ENCODE assay signal across 15 mouse cellular contexts in genomic region chr2:7287434-7287833, GRCm38 (mm10).
DNase-seq lines count a peak whose midpoint lies in the region; TF ChIP-seq lines count a peak whose summit lies in the region.
"Had no signal": no experiment of that assay in that cellular context is flagged by ENCODE, and none has a peak within 500 bp of the region (broad histone marks: within the 10 kb centered on the region; RNA-seq: fewer than 3 reads in every experiment).

No protein-coding gene starts in this region.

- TF ChIP-seq POLR2A in brain, embryonic 14.5 days (IDR thresholded peaks at IDR 0.05; ENCODE audit: borderline replicate concordance, extremely low read depth, insufficient read depth, insufficient read length, poor library complexity, severe bottlenecking): no peak

- no peak for TF ChIP-seq CTCF in left cerebral cortex, adult 2 months (IDR thresholded peaks at IDR 0.05)
- no peak for TF ChIP-seq CTCF in brain, embryonic 14.5 days (IDR thresholded peaks at IDR 0.05; ENCODE audit: borderline replicate concordance, extremely low read depth, insufficient read depth, insufficient read length)

- H3K4me3 ChIP-seq in left cerebral cortex, adult 2 months: no peak overlapping the region
- H3K4me3 ChIP-seq: forebrain, embryonic 12.5 days; gastrocnemius, adult 2 months; heart, embryonic 12.5 days; hindbrain, embryonic 10.5 days had no signal

- H3K27ac ChIP-seq in left cerebral cortex, adult 2 months: peak overlapping the region; percentile 40; the same call in 1 of the 2 replicates
- H3K27ac ChIP-seq: forebrain, embryonic 12.5 days; gastrocnemius, adult 2 months; hindbrain, embryonic 10.5 days; hindbrain, embryonic 14.5 days had no signal

- DNase-seq in left cerebral cortex, adult 2 months (ENCODE audit: extremely low spot score in 1 of 2, low spot score in 2 of 2): no peak
- DNase-seq in left cerebral cortex, adult 8-10 months (ENCODE audit: low spot score in 2 of 2): no peak
- peak; percentile 9 for DNase-seq in retina, postnatal 1 day
- no peak for DNase-seq in retina, embryonic 14.5 days (ENCODE audit: low spot score)
- DNase-seq in brain, embryonic 14.5 days (ENCODE audit: low read depth): peak; percentile 42
- no peak for DNase-seq in spleen, postnatal 14 days (ENCODE audit: low spot score in 2 of 2)
- DNase-seq: adrenal gland, postnatal 14 days; cerebellum, adult 18-20 months; cerebellum, postnatal 10 days; gastrocnemius, adult 2 months; gastrocnemius, postnatal 25 days had no signal

- intact Hi-C loops in left cerebral cortex, adult 2 months (cut with DNase I): no loop called here

Comparison
In these comparisons a context has a peak if more than half of its experiments do, and no peak if none do; other contexts are left out.
1. DNase-seq: peak in retina, postnatal 1 day (single experiment) and brain, embryonic 14.5 days (single experiment); none in left cerebral cortex, adult 2 months (0 of 2), left cerebral cortex, adult 8-10 months (0 of 2), retina, embryonic 14.5 days (single experiment) and spleen, postnatal 14 days (0 of 2).